Mouse (Mus musculus): ENCODE measurements around the gene Ppp1r14d.

The Ppp1r14d gene

GRCm38 (mm10) chr2:119229775-119230704, at the start of gene Ppp1r14d:
Ppp1r14d (minus strand) TSS chr2:119229906.
- no peak for DNase-seq (ENCODE audit: extremely low spot score, low read depth, low spot score)

- DNase-seq (ENCODE audit: extremely low spot score, low read depth, low spot score): no peak
Observed at GRCm38 (mm10) chr2:119277810-119278209, 48.1 kb upstream of the Ppp1r14d start.

- DNase-seq (ENCODE audit: extremely low spot score, low read depth, low spot score): no peak
Observed at GRCm38 (mm10) chr2:119276926-119277325, 47.2 kb upstream of the Ppp1r14d start.

- DNase-seq (ENCODE audit: extremely low spot score, low read depth, low spot score): no peak
Observed at GRCm38 (mm10) chr2:119274126-119274525, 44.4 kb upstream of the Ppp1r14d start.

- no peak for DNase-seq (ENCODE audit: extremely low spot score, low read depth, low spot score)
Observed at GRCm38 (mm10) chr2:119270643-119271331, 41.1 kb upstream of the Ppp1r14d start, which contains the start of gene Rhov. Rhov (minus strand) TSS chr2:119271272.

- no peak for DNase-seq (ENCODE audit: extremely low spot score, low read depth, low spot score)
Observed at GRCm38 (mm10) chr2:119270286-119270642, 40.6 kb upstream of the Ppp1r14d start.

GRCm38 (mm10) chr2:119263813-119264212, 34.1 kb upstream of the Ppp1r14d start:
- no peak for DNase-seq (ENCODE audit: extremely low spot score, low read depth, low spot score)

GRCm38 (mm10) chr2:119262978-119263377, 33.3 kb upstream of the Ppp1r14d start:
- DNase-seq (ENCODE audit: extremely low spot score, low read depth, low spot score): no peak

GRCm38 (mm10) chr2:119261326-119261725, 31.6 kb upstream of the Ppp1r14d start:
- no peak for DNase-seq (ENCODE audit: extremely low spot score, low read depth, low spot score)

GRCm38 (mm10) chr2:119260518-119260917, 30.8 kb upstream of the Ppp1r14d start:
- no peak for DNase-seq (ENCODE audit: extremely low spot score, low read depth, low spot score)

GRCm38 (mm10) chr2:119254976-119255375, 25.3 kb upstream of the Ppp1r14d start:
- no peak for DNase-seq (ENCODE audit: extremely low spot score, low read depth, low spot score)

GRCm38 (mm10) chr2:119250826-119251478, 21.2 kb upstream of the Ppp1r14d start:
- peak; percentile 68 for DNase-seq (ENCODE audit: extremely low spot score, low read depth, low spot score)

GRCm38 (mm10) chr2:119250377-119250776, 20.7 kb upstream of the Ppp1r14d start:
- DNase-seq (ENCODE audit: extremely low spot score, low read depth, low spot score): no peak

- DNase-seq (ENCODE audit: extremely low spot score, low read depth, low spot score): no peak
Observed at GRCm38 (mm10) chr2:119249592-119250061, 19.9 kb upstream of the Ppp1r14d start.

GRCm38 (mm10) chr2:119247904-119248303, 18.2 kb upstream of the Ppp1r14d start:
- DNase-seq (ENCODE audit: extremely low spot score, low read depth, low spot score): no peak

GRCm38 (mm10) chr2:119245246-119245645, 15.5 kb upstream of the Ppp1r14d start:
- no peak for DNase-seq (ENCODE audit: extremely low spot score, low read depth, low spot score)

GRCm38 (mm10) chr2:119242548-119242947, 12.8 kb upstream of the Ppp1r14d start:
- no peak for DNase-seq (ENCODE audit: extremely low spot score, low read depth, low spot score)

- DNase-seq (ENCODE audit: extremely low spot score, low read depth, low spot score): no peak
Observed at GRCm38 (mm10) chr2:119240819-119241186, 11.1 kb upstream of the Ppp1r14d start.

GRCm38 (mm10) chr2:119240075-119240818, 10.5 kb upstream of the Ppp1r14d start:
- DNase-seq (ENCODE audit: extremely low spot score, low read depth, low spot score): no peak

GRCm38 (mm10) chr2:119238671-119239070, 9.0 kb upstream of the Ppp1r14d start:
- no peak for DNase-seq (ENCODE audit: extremely low spot score, low read depth, low spot score)

- no peak for DNase-seq (ENCODE audit: extremely low spot score, low read depth, low spot score)
Observed at GRCm38 (mm10) chr2:119237871-119238220, 8.1 kb upstream of the Ppp1r14d start.
